Mouse (Mus musculus) ES-Bruce4 (cell line): ENCODE measurements around the gene Slc25a15.

Experiments used
- CTCF ChIP-seq: IDR thresholded peaks from one replicate; pipeline ENCODE4 v1.8.1; 2011; ENCODE audit warnings: low read depth, low read length
- EP300 ChIP-seq: IDR thresholded peaks from 2 replicates; pipeline ENCODE4 v1.6.1; 2011; ENCODE audit warnings: low read depth, low read length; ENCODE audit not compliant: insufficient read depth
- POLR2A ChIP-seq: IDR thresholded peaks from one replicate; pipeline ENCODE4 v1.8.1; 2011; ENCODE audit warnings: low read length; ENCODE audit not compliant: insufficient read depth

DNA sequence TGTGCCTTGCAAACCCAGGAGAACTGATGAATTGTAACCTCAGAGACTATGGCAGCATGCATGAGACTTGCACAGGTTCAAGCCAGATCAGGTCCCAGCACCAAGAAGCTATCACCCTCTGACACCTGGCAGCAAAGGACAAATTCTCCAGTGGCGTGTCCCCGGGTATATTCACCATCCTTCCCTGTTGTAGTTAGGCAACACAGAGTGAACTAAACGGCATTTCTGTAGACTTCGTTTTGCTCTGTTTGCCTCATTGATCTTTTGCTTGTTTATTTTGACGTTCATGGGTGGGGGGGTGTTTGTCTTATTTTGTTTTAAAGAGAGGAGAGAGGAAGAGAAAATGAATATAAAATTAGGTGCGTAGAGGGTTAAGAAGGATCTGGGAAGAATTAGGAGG, 13.2 kb downstream of the Slc25a15 start:
- TF ChIP-seq CTCF (no peak), POLR2A (no peak), EP300 (no peak)
